Mouse (Mus musculus) cerebellum, postnatal 4 days (tissue): ENCODE measurements at regions not wholly inside any gene's neighbourhood (a gene's known extent, or its start where the extent isn't known, plus 50 kb on each side); places are given as distances from the start of the nearest gene placed in this dataset.
A peak's percentile ranks its signal among the peaks of the same experiment; 100 is the strongest.

Experiments used
- DNase-seq, 2 experiments: peaks; one replicate each; pipeline ENCODE4 v3.0.0; 2022; ENCODE audit warnings: low spot score in 2 of 2, mixed read lengths in 1 of 2

- no peak for DNase-seq
These were observed 269.7 kb downstream of the Cbln1 start for GRCm38 (mm10) chr8:87202639-87203160.

GRCm38 (mm10) chr8:87199461-87200131, 272.8 kb downstream of the Cbln1 start:
- DNase-seq: peak in 1 of 2 experiments; percentile 23

GRCm38 (mm10) chr8:87197867-87198536, 274.4 kb downstream of the Cbln1 start:
- no peak for DNase-seq

GRCm38 (mm10) chr8:87197000-87197399, 275.4 kb downstream of the Cbln1 start:
- no peak for DNase-seq

- DNase-seq: no peak
These were observed 276.4 kb downstream of the Cbln1 start for GRCm38 (mm10) chr8:87196050-87196449.

GRCm38 (mm10) chr8:87189791-87190385, 282.5 kb downstream of the Cbln1 start:
- no peak for DNase-seq

GRCm38 (mm10) chr8:87182888-87183287, 289.5 kb downstream of the Cbln1 start:
- no peak for DNase-seq

GRCm38 (mm10) chr8:87178561-87178960, 293.5 kb upstream of the N4bp1 start:
- DNase-seq: peak in 1 of 2 experiments; percentile 27

GRCm38 (mm10) chr8:87177620-87178019, 292.6 kb upstream of the N4bp1 start:
- DNase-seq: no peak

GRCm38 (mm10) chr8:87175097-87175496, 290.0 kb upstream of the N4bp1 start:
- no peak for DNase-seq

- no peak for DNase-seq
These were observed 288.7 kb upstream of the N4bp1 start for GRCm38 (mm10) chr8:87173720-87174119.

- DNase-seq: no peak
These were observed 281.7 kb upstream of the N4bp1 start for GRCm38 (mm10) chr8:87166771-87167170.

GRCm38 (mm10) chr8:87160416-87160815, 275.4 kb upstream of the N4bp1 start:
- no peak for DNase-seq

GRCm38 (mm10) chr8:87158322-87158721, 273.3 kb upstream of the N4bp1 start:
- DNase-seq: no peak

- DNase-seq: no peak
These were observed 270.9 kb upstream of the N4bp1 start for GRCm38 (mm10) chr8:87155819-87156425.

- no peak for DNase-seq
These were observed 267.2 kb upstream of the N4bp1 start for GRCm38 (mm10) chr8:87152068-87152915.

- no peak for DNase-seq
These were observed 263.8 kb upstream of the N4bp1 start for GRCm38 (mm10) chr8:87148853-87149252.

- DNase-seq: no peak
These were observed 262.6 kb upstream of the N4bp1 start for GRCm38 (mm10) chr8:87147704-87148103.

- no peak for DNase-seq
These were observed 252.4 kb upstream of the N4bp1 start for GRCm38 (mm10) chr8:87137412-87137811.

GRCm38 (mm10) chr8:87131716-87132115, 246.7 kb upstream of the N4bp1 start:
- no peak for DNase-seq

GRCm38 (mm10) chr8:87130691-87131090, 245.6 kb upstream of the N4bp1 start:
- DNase-seq: no peak
